Mouse (Mus musculus) ES-E14 (cell line): ENCODE results near the gene 5830473C10Rik. TPM values are rescaled to one million over a fixed set of nuclear protein-coding genes. Genes with fewer than 3 reads are reported as not detected.
A peak's percentile ranks its signal among the peaks of the same experiment; 100 is the strongest.

Experiments
- DNase-seq: peaks from one replicate; pipeline ENCODE4 v3.0.0-alpha.2; 2013; ENCODE audit warnings: low read depth, low spot score
- H3K27ac ChIP-seq: 2 replicates; pipeline ENCODE4 v1.5.1; 2012; ENCODE audit warnings: low read depth, mild to moderate bottlenecking, low read length, moderate library complexity, mixed read lengths; ENCODE audit not compliant: poor library complexity, insufficient read depth, severe bottlenecking
- H3K36me3 ChIP-seq: 2 replicates; pipeline ENCODE4 v1.6.1; 2012; ENCODE audit warnings: mild to moderate bottlenecking, low read length, moderate library complexity, mixed read lengths; ENCODE audit not compliant: control insufficient read depth, poor library complexity, insufficient read depth, severe bottlenecking
- H3K4me1 ChIP-seq, 2 experiments: fragments of 150-350 bp in 1 of 2; sonication (generic) in 1 of 2; 2 replicates each; pipeline ENCODE4 v1.6.1; 2012; ENCODE audit warnings: low read length in 2 of 2, mild to moderate bottlenecking in 1 of 2, mixed read lengths in 1 of 2; ENCODE audit not compliant: control insufficient read depth in 2 of 2, insufficient read depth in 2 of 2, poor library complexity in 1 of 2
- H3K4me3 ChIP-seq, 2 experiments: fragments of 150-350 bp in 1 of 2; sonication (generic) in 1 of 2; 2 replicates each; pipeline ENCODE4 v1.5.1; 2012; ENCODE audit warnings: low read length in 2 of 2, low read depth in 1 of 2, mild to moderate bottlenecking in 1 of 2, mixed read lengths in 1 of 2; ENCODE audit not compliant: insufficient read depth in 1 of 2, poor library complexity in 1 of 2, severe bottlenecking in 1 of 2
- H3K9ac ChIP-seq: 2 replicates; pipeline ENCODE4 v1.6.1; 2012; ENCODE audit warnings: low read depth, mild to moderate bottlenecking, low read length, mixed read lengths; ENCODE audit not compliant: poor library complexity, insufficient read depth, severe bottlenecking
- H3K9me3 ChIP-seq: fragments of 150-350 bp; sonication (generic); 2 replicates; pipeline ENCODE4 v1.6.1; 2012; ENCODE audit warnings: low read depth, mild to moderate bottlenecking, low read length; ENCODE audit not compliant: control insufficient read depth, insufficient read depth
- CHD2 ChIP-seq: IDR thresholded peaks from 2 replicates; pipeline ENCODE4 v1.6.1; 2014; ENCODE audit warnings: mild to moderate bottlenecking, low read depth, low read length, inconsistent platforms
- HCFC1 ChIP-seq: IDR thresholded peaks from 2 replicates; pipeline ENCODE4 v1.6.1; 2012; ENCODE audit warnings: low read length, inconsistent platforms, borderline replicate concordance; ENCODE audit not compliant: insufficient read depth
- MAFK ChIP-seq: IDR thresholded peaks from 2 replicates; pipeline ENCODE4 v1.6.1; 2014; ENCODE audit warnings: mild to moderate bottlenecking, low read depth, low read length, inconsistent platforms; ENCODE audit not compliant: insufficient read depth
- ZC3H11A ChIP-seq: IDR thresholded peaks from 2 replicates; pipeline ENCODE4 v1.6.1; 2012; ENCODE audit warnings: low read depth, mild to moderate bottlenecking, inconsistent platforms, low read length, borderline replicate concordance
- ZNF384 ChIP-seq: IDR thresholded peaks from 2 replicates; pipeline ENCODE4 v1.6.1; 2012; ENCODE audit warnings: low read depth, low read length, inconsistent platforms
- in situ Hi-C, 2 experiments: fragments of 600-800 bp; cut with MboI; formaldehyde crosslinking; loops; one replicate each; pipeline ENCODE4 v1.15.1; 2025; ENCODE audit warnings: low sequenced_read_pairs in 2 of 2, inconsistent platforms in 1 of 2; ENCODE audit not compliant: unreplicated experiment in 2 of 2
- total RNA-seq: library from RNA; depleted of rRNA; stranded (reverse); fragments of 300-350 nt; gene quantifications from 2 replicates; pipeline ENCODE4 v1.2.3, GENCODE M21; 2012; rRNA removed

Gene 5830473C10Rik
- total RNA-seq, 1 experiment = not detected

- in situ Hi-C loops = no loop called here
- H3K4me1 ChIP-seq = no peaks in the 10 kb centered on the region; a peak in 2 of 4 replicates
- no peaks in the 10 kb centered on the region for H3K9me3 ChIP-seq
- H3K4me3 ChIP-seq = no peak overlapping the region
- TF ChIP-seq CHD2 (no peak), ZNF384 (no peak), MAFK (no peak), ZC3H11A (no peak), HCFC1 (no peak)
- H3K27ac ChIP-seq = no peak overlapping the region
- no peak for DNase-seq
- no peak overlapping the region for H3K9ac ChIP-seq
- no peaks in the 10 kb centered on the region for H3K36me3 ChIP-seq
These were observed 74.0 kb downstream of the 5830473C10Rik start for GRCm38 (mm10) chr5:90634885-90635284.

GRCm38 (mm10) chr5:90640286-90641217 is 79.6 kb downstream of the 5830473C10Rik start, which contains the start of gene Rassf6:
Gene Rassf6, minus strand, starts transcription at chr5:90640657.
- peak within 1 kb of the TSS; percentile 59 to 73 for H3K4me3 ChIP-seq
- no peak for TF ChIP-seq MAFK
- no peak for TF ChIP-seq CHD2
- no peak for TF ChIP-seq ZC3H11A
- no peak for TF ChIP-seq ZNF384
- no peak for TF ChIP-seq HCFC1
- no peak within 1 kb of the TSS for H3K27ac ChIP-seq
- peak within 1 kb of the TSS; percentile 0; the same call in 1 of the 2 replicates for H3K9ac ChIP-seq
- H3K9me3 ChIP-seq = no peaks in the 10 kb centered on the region
- H3K36me3 ChIP-seq = no peaks in the 10 kb centered on the region
- no peak for DNase-seq
- H3K4me1 ChIP-seq = no peaks in the 10 kb centered on the region; a peak in 2 of 4 replicates
- in situ Hi-C loops = no loop called here

GRCm38 (mm10) chr5:90641218-90641610 is 80.3 kb downstream of the 5830473C10Rik start:
- Histone ChIP-seq H3K9me3 (no peaks in the 10 kb centered on the region), H3K36me3 (no peaks in the 10 kb centered on the region), H3K27ac (no peak overlapping the region), H3K9ac (no peak overlapping the region), H3K4me3 (no peak overlapping the region), H3K4me1 (no peaks in the 10 kb centered on the region; a peak in 2 of 4 replicates)
- no peak for DNase-seq
- in situ Hi-C loops = no loop called here
- TF ChIP-seq ZC3H11A = no peak
- TF ChIP-seq CHD2 = no peak
- TF ChIP-seq MAFK = no peak
- no peak for TF ChIP-seq HCFC1
- no peak for TF ChIP-seq ZNF384

GRCm38 (mm10) chr5:90645579-90645978 is 84.7 kb downstream of the 5830473C10Rik start:
- no peaks in the 10 kb centered on the region for H3K4me1 ChIP-seq
- TF ChIP-seq CHD2 (no peak), ZC3H11A (no peak), ZNF384 (no peak), MAFK (no peak), HCFC1 (no peak)
- no peaks in the 10 kb centered on the region for H3K36me3 ChIP-seq
- no peaks in the 10 kb centered on the region for H3K9me3 ChIP-seq
- H3K9ac ChIP-seq = no peak overlapping the region
- H3K27ac ChIP-seq = no peak overlapping the region
- H3K4me3 ChIP-seq = no peak overlapping the region
- in situ Hi-C loops = no loop called here
- no peak for DNase-seq

GRCm38 (mm10) chr5:90646398-90646797 is 85.5 kb downstream of the 5830473C10Rik start:
- no peaks in the 10 kb centered on the region for H3K4me1 ChIP-seq
- no peak overlapping the region for H3K9ac ChIP-seq
- no peaks in the 10 kb centered on the region for H3K36me3 ChIP-seq
- no peaks in the 10 kb centered on the region for H3K9me3 ChIP-seq
- no peak overlapping the region for H3K27ac ChIP-seq
- in situ Hi-C loops = no loop called here
- no peak for TF ChIP-seq MAFK
- no peak for TF ChIP-seq ZNF384
- no peak for TF ChIP-seq CHD2
- no peak for TF ChIP-seq HCFC1
- TF ChIP-seq ZC3H11A = no peak
- H3K4me3 ChIP-seq = no peak overlapping the region
- DNase-seq = no peak

Other genes starting within 250 kb of the 5830473C10Rik start
- 61.2 and 70.0 TPM in 2 replicates for gene Ankrd17, start 194.5 kb upstream of the 5830473C10Rik start, total RNA-seq
- 0.32 and 0.94 TPM in 2 replicates for gene Gm9958, start 193.9 kb upstream of the 5830473C10Rik start, total RNA-seq
- not detected in 2 replicates for gene Alb, start 100.2 kb upstream of the 5830473C10Rik start, total RNA-seq
- gene Afp, start 70.4 kb upstream of the 5830473C10Rik start, total RNA-seq = 0.18 TPM in 1 of 2 replicates, not detected in the other
- gene Afm, start 42.2 kb upstream of the 5830473C10Rik start, total RNA-seq = not detected in 2 replicates
- 1.3 and 1.7 TPM in 2 replicates for gene Rassf6, start 79.5 kb downstream of the 5830473C10Rik start, total RNA-seq
- gene Cxcl5, start 198.3 kb downstream of the 5830473C10Rik start, total RNA-seq = 0.18 and 0.21 TPM in 2 replicates
- 1.2 TPM in 2 replicates for gene Ppbp, start 207.4 kb downstream of the 5830473C10Rik start, total RNA-seq
- not detected in 2 replicates for gene Pf4, start 211.3 kb downstream of the 5830473C10Rik start, total RNA-seq
- not detected in 2 replicates for gene Cxcl3, start 225.0 kb downstream of the 5830473C10Rik start, total RNA-seq
- gene Cxcl15, start 233.4 kb downstream of the 5830473C10Rik start, total RNA-seq = not detected in 2 replicates